Mouse (Mus musculus) lung, embryonic 14.5 days (tissue): ENCODE results near the gene Gm20388. TPM values are rescaled to one million over a fixed set of nuclear protein-coding genes. Genes with fewer than 3 reads are reported as not detected.
A peak's percentile ranks its signal among the peaks of the same experiment; 100 is the strongest.

Experiments used
- ATAC-seq: fragments of 200-750 bp; cut with Nextera tagmentation; 2 replicates; pipeline ENCODE4 v1.8.0; 2017; ENCODE audit warnings: mild to moderate bottlenecking, moderate TSS enrichment, moderate library complexity; ENCODE audit not compliant: insufficient read depth
- DNase-seq: peaks from one replicate; pipeline ENCODE4 v3.0.0-alpha.2; 2015
- H3K27ac ChIP-seq: fragments of 300-500 bp; sonication (generic); 2 replicates; pipeline ENCODE4 v1.5.1; 2014; ENCODE audit warnings: low read depth, mild to moderate bottlenecking, moderate library complexity
- H3K27me3 ChIP-seq: fragments of 300-500 bp; sonication (generic); 2 replicates; pipeline ENCODE4 v1.6.1; 2014; ENCODE audit warnings: low read length, control low read depth; ENCODE audit not compliant: insufficient read depth
- H3K36me3 ChIP-seq: fragments of 300-500 bp; sonication (generic); 2 replicates; pipeline ENCODE4 v1.6.1; 2014; ENCODE audit warnings: control low read depth; ENCODE audit not compliant: insufficient read depth
- H3K4me1 ChIP-seq: fragments of 300-500 bp; sonication (generic); 2 replicates; pipeline ENCODE4 v1.6.1; 2014; ENCODE audit warnings: antibody characterized with exemption, control low read depth; ENCODE audit not compliant: insufficient read depth
- H3K4me2 ChIP-seq: fragments of 300-500 bp; sonication (generic); 2 replicates; pipeline ENCODE4 v1.6.1; 2014; ENCODE audit warnings: mild to moderate bottlenecking
- H3K4me3 ChIP-seq: fragments of 300-500 bp; sonication (generic); 2 replicates; pipeline ENCODE4 v1.5.1; 2014; ENCODE audit warnings: low read depth, low read length
- H3K9ac ChIP-seq: fragments of 300-500 bp; sonication (generic); 2 replicates; pipeline ENCODE4 v1.6.1; 2014
- H3K9me3 ChIP-seq: fragments of 300-500 bp; sonication (generic); 2 replicates; pipeline ENCODE4 v1.6.1; 2016; ENCODE audit warnings: low read depth, low read length, control low read depth
- CTCF ChIP-seq: IDR thresholded peaks from 2 replicates; pipeline ENCODE4 v1.5.1; 2016; ENCODE audit warnings: antibody characterized with exemption, low read depth
- WGBS: fragments of 180-500 bp; shearing (Covaris S2); extraction: QIAGEN DNeasy Blood & Tissue Kit; methylation state at CpG from one replicate; pipeline ENCODE4 v1.1.7; 2014; 5-methylcytosine and 5-hydroxymethylcytosine counted together
- polyA plus RNA-seq: library from polyadenylated mRNA; unstranded; fragments of >200 nt; fragmentation: Nextera tagmentation; extraction: Ambion mirVana; gene quantifications from 2 replicates; pipeline ENCODE4 v1.2.1, GENCODE M21; 2014

Gm20388 gene
- polyA plus RNA-seq, 1 experiment from 2014 or later = not detected

- peaks cover 35% of the 10 kb centered on the region for H3K4me1 ChIP-seq
These were observed 3849.3 kb downstream of the Gm20388 start for GRCm38 (mm10) chr8:123759933-123760332.

DNA sequence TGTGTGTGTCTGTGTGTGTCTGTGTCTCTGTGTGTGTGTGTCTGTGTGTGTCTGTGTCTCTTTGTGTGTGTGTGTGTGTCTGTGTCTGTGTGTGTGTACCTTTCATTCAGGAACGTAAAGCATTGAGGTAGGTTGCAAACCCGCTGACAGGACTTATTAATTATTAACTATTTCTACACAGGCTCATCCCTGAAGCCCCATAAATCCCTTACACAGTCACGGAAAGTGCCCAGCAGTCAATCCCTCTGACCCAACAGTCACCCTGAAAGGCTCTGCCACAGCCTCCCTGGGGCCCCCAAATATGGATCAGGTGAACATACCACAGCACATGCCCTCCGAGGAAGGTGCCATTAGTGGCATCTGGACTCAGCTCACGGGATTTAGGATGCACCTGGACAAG is 3849.9 kb downstream of the Gm20388 start:
- TF ChIP-seq CTCF = no peak
- 55% methylated on average over 5 of the region's 5 CpGs for whole genome bisulfite sequencing
- no peaks in the 10 kb centered on the region for H3K27me3 ChIP-seq
- H3K9ac ChIP-seq = no peak overlapping the region
- H3K4me2 ChIP-seq = peak overlapping the region; percentile 47; the same call in 1 of the 2 replicates
- H3K9me3 ChIP-seq = no peaks in the 10 kb centered on the region
- H3K27ac ChIP-seq = no peak overlapping the region
- DNase-seq (no peak), ATAC-seq (no peak)
- no peaks in the 10 kb centered on the region for H3K36me3 ChIP-seq
- H3K4me1 ChIP-seq = peaks cover 35% of the 10 kb centered on the region
- no peak overlapping the region for H3K4me3 ChIP-seq

More at GRCm38 (mm10) chr8:123759933-123760332, 3849.3 kb downstream of the Gm20388 start:
- TF ChIP-seq CTCF = no peak
- no peaks in the 10 kb centered on the region for H3K27me3 ChIP-seq
- WGBS = 15% methylated on average over 10 of the region's 10 CpGs
- H3K27ac ChIP-seq = no peak overlapping the region
- no peak overlapping the region for H3K4me3 ChIP-seq
- H3K4me2 ChIP-seq = peak overlapping the region; percentile 47
- ATAC-seq = peak; percentile 67
- H3K9me3 ChIP-seq = no peaks in the 10 kb centered on the region
- DNase-seq = peak; percentile 84
- H3K9ac ChIP-seq = no peak overlapping the region
- no peaks in the 10 kb centered on the region for H3K36me3 ChIP-seq

DNA sequence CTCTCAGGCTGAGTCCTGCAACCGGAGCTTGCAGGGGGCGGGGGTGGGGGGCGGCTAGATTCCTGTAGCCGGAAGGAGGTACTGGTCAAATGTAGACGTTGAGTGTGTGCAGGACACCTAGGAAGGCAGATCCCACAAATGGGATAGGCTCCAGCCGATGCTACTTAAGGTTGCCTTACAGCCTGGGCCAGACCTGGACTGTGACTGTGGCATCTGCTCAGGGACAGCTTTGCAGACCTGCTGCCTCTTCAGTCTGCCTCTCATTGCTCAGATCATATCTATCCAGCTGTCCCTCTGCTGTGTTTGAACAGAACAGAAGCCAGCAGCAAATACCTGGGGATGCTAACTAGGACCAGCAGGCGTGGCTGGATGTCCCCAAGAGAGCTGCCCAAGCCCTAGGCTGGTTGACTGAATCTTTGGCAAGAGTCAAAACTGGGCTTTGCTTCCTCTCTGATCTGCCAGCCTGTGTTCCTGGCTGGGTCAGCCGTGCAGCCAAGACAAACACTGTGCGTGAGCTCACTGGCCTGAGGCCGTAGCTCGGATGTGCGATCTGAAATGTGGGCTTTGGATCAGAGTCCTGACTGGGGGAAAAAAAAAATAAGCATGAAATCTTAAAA is 3850.7 kb downstream of the Gm20388 start:
- no peak for ATAC-seq
- H3K27ac ChIP-seq = no peak overlapping the region
- no peak overlapping the region for H3K4me3 ChIP-seq
- H3K4me1 ChIP-seq = peaks cover 35% of the 10 kb centered on the region
- WGBS = 27% methylated on average over 12 of the region's 12 CpGs
- no peak overlapping the region for H3K9ac ChIP-seq
- TF ChIP-seq CTCF = no peak
- DNase-seq = peak; percentile 56
- no peak overlapping the region for H3K4me2 ChIP-seq
- H3K36me3 ChIP-seq = no peaks in the 10 kb centered on the region
- no peaks in the 10 kb centered on the region for H3K27me3 ChIP-seq
- H3K9me3 ChIP-seq = no peaks in the 10 kb centered on the region

GRCm38 (mm10) chr8:123761883-123762270 is 3851.2 kb downstream of the Gm20388 start:
- TF ChIP-seq CTCF = no peak
- WGBS = 40% methylated on average over 4 of the region's 4 CpGs
- no peaks in the 10 kb centered on the region for H3K27me3 ChIP-seq

DNA sequence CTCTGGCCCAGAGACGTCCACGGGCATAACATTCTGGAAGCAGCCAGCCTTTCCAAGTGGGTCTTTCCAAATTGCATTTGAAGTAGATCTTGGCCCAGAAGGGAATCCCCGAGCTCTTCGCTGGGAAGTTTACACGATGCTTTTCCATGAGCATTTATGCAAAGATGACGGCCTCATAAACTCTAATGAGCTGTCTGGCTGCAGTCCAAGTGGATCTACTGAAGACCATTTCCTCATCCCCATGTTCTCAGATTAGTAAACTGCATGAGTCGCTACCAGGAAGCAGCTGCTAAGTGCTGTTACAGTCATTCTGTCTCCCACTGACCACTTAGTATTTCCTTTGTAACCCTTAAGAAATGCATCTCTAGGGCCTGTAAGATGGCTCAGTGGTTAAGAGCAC is 3852.7 kb downstream of the Gm20388 start:
- Histone ChIP-seq H3K9me3 (no peaks in the 10 kb centered on the region), H3K27ac (peak overlapping the region; percentile 74), H3K9ac (no peak overlapping the region), H3K36me3 (no peaks in the 10 kb centered on the region), H3K27me3 (0 out of 2 replicates have a peak, but pooled peaks cover 3% of the 10 kb centered on the region), H3K4me2 (no peak overlapping the region), H3K4me3 (no peak overlapping the region), H3K4me1 (peaks cover 35% of the 10 kb centered on the region)
- ATAC-seq = peak; percentile 45
- peak; percentile 97 for DNase-seq
- WGBS = 25% methylated on average over 7 of the region's 7 CpGs
- no peak for TF ChIP-seq CTCF

More at GRCm38 (mm10) chr8:123761883-123762270, 3851.2 kb downstream of the Gm20388 start:
- Histone ChIP-seq H3K27ac (no peak overlapping the region; the same call in 1 of the 2 replicates), H3K9me3 (no peaks in the 10 kb centered on the region), H3K9ac (no peak overlapping the region), H3K4me1 (peaks cover 35% of the 10 kb centered on the region), H3K36me3 (no peaks in the 10 kb centered on the region), H3K4me2 (no peak overlapping the region), H3K4me3 (no peak overlapping the region)
- no peak for DNase-seq
- ATAC-seq = no peak

- WGBS = 44% methylated on average over 4 of the region's 4 CpGs
- DNase-seq = peak; percentile 63
- Histone ChIP-seq H3K36me3 (no peaks in the 10 kb centered on the region), H3K27me3 (0 out of 2 replicates have a peak, but pooled peaks cover 3% of the 10 kb centered on the region), H3K4me2 (no peak overlapping the region), H3K9me3 (no peaks in the 10 kb centered on the region), H3K4me1 (peaks cover 35% of the 10 kb centered on the region), H3K4me3 (no peak overlapping the region), H3K27ac (no peak overlapping the region), H3K9ac (no peak overlapping the region)
- TF ChIP-seq CTCF = peak; percentile 56
- no peak for ATAC-seq
These were observed 3854.0 kb downstream of the Gm20388 start for GRCm38 (mm10) chr8:123764671-123765070.

GRCm38 (mm10) chr8:123766516-123766915 is 3855.9 kb downstream of the Gm20388 start:
- Histone ChIP-seq H3K36me3 (no peaks in the 10 kb centered on the region), H3K4me2 (no peak overlapping the region), H3K4me1 (peaks cover 25% of the 10 kb centered on the region), H3K27me3 (0 out of 2 replicates have a peak, but pooled peaks cover 3% of the 10 kb centered on the region), H3K9ac (no peak overlapping the region), H3K9me3 (no peaks in the 10 kb centered on the region), H3K4me3 (no peak overlapping the region), H3K27ac (no peak overlapping the region)
- DNase-seq (no peak), ATAC-seq (no peak)
- TF ChIP-seq CTCF = no peak
- 77% methylated on average over 4 of the region's 4 CpGs for WGBS
